Mouse (Mus musculus) T-cell, adult 2 months (primary cell): ENCODE data around the gene Shisa6.

Source experiments
- DNase-seq: peaks from one replicate; pipeline ENCODE4 v3.0.0; 2022; ENCODE audit warnings: low spot score

The Shisa6 gene

DNA sequence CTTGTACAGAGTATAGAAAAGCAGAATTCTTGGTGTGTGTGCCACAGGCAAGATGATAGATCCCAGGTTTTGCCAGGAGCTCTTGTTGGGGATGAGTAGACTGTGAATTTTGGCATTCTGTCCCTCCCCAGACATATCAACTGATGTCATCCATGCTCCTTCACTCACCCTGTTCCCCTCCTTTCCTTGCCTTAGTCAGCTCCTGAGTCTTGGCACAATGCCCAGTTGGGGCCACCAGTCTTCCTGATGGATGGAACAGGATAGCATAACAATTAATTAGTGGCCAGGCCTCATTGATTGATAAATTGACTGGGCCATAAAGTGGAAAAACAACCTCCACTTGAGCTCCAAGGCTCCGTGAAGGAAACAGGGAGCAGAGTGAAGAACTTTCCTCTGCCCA lies 292.9 kb downstream of the Shisa6 start:
- no peak for DNase-seq

DNA sequence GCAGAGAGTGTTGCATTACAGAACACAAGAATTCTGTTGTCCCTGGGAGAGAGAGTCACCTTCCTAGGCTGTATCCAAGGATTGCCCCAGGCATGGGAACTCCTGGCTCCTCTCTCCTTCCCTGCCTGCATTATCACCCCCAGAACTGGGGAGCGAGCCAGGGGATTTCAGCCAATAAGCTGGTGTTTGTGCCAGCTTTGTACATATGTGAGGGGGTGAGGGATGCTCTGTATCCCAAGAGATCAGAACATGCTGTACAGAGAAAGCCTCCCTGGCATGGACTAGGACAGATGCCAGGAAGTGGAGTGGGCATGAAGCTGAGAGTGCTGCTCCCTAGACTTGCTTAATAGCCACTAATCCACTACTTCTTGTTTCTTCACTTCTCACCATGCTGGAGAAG lies 303.6 kb downstream of the Shisa6 start:
- DNase-seq: no peak

DNA sequence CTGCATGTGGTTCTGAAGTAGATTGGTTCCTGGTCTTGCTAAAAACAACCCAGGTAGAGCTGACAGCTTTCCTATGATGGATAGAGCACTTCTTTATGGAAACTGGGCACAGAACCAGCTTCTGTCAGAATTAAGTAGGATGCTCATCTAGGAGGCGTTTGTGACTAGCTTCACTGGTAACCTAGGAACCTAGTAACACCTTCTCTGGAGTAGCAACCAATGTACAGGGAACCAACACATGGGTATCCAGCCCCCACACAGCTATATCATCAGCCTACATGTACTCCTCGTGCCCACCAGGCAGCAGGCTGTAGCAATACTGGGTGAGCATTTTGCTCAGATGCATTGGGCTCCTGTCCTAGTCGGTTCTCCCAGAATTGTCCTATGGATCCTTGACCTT lies 307.3 kb downstream of the Shisa6 start:
- DNase-seq: no peak

DNA sequence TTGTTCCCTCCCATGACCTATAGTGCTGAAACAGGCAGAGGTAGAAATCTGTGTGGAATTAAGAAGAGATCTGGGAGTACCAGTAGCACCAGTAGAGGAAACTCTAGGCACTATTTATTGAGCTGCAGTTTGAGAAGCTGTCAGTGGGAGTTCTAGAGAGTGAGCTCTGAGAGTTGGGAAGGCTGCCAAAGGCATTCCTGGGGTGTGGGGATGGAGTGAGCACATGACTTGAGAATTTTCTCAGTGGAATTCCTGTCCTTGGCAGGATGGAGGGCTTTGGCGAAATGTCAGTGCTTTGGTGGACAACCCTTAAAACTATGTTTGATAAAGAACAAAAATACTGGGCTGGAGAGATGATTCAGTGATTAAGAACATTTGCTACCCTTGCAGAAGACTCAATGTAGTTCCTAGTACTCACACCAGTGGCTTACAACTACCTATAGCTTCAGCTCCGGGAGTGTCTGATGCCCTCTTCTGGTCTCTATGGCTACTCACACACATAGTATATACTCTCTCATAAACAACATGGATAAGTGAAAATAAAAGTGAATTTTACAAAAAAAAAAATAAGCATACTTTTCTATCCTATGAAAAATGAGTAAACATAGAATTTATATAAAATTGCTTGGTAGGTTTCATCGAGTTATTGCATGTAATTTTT lies 337.0 kb downstream of the Shisa6 start:
- no peak for DNase-seq

DNA sequence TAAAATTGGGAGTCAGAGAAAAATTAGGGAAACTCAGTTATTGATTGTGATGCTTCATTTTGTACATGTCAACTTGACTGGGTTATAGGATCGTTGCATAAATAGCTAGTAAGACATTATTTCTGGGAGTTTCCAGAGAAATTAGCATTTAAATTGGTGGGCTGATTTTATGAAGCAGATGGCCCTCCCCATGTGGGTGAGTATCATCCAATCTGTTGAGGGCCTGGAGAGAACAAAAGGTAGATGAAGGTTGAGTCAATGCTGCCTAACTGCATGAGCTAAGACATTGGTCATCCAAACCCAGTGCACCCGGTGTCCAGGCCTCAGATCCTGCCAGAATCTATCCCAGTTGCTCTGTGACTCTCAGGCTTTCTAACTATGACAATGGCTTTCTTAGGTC lies 337.6 kb downstream of the Shisa6 start:
- DNase-seq: no peak

DNA sequence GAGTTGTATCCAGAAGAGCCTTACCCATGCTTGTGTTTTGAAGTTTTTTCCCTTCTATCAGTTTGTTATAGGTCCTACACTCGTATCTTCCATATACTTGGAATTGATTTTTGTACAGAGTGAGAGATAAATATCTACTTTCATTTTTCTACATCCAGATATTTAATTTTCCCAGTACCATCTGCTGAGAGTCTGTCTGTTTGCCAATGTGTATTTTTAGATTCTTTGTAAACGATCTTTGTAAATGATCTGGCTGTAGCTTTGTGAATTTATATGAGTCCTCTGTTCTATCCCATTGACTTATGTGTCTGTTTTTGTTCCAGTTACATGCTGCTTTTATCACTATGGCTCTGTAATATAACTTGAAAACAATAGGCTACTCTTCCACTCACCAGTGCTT lies 348.0 kb downstream of the Shisa6 start:
- DNase-seq: no peak

DNA sequence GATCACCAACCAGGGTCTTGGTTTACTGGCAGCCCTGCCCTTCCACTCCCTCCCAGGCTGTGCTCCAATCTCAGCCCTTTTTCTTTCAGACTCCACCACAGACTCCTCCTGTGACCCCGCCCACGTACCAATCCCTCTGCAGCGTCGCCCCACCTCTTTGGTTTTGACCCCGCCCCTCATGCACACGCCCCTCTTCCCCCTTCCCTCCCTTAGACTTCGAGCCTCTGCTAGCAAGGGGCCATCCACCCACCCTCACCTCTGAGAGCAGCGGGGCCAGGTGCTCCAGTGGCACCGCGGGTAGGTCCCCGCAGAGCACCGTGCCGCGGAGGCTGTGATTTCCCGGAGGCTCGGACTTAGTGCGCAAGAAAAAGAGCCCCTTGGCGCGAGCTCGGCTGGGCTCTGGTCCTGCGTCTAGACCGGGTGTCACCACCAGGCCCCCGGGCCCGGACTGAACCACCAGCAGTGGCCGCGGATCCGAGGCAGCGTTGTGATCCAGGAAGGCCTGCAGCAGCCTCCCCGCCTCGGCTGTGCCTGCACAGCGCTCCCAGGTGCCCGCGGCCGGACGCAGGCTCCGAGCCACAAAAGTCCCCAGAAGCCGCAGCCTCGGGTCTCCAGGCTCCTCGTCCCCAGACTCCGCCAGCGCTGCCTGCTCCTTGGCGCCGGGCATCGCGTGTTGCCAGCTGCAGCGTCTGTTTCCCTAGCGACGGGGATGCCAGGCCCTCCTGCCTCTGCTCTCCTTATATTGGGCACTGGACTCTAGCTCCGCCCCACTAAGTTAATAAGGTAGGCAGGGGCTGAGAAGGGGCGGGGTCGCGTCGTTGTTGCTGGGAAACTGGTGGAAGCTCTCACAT lies 357.7 kb downstream of the Shisa6 start, which contains the start of gene Dnah9:
TSS of gene Dnah9 (minus strand) at position 751 of the 851 bp plus-strand sequence.
- no peak for DNase-seq

DNA sequence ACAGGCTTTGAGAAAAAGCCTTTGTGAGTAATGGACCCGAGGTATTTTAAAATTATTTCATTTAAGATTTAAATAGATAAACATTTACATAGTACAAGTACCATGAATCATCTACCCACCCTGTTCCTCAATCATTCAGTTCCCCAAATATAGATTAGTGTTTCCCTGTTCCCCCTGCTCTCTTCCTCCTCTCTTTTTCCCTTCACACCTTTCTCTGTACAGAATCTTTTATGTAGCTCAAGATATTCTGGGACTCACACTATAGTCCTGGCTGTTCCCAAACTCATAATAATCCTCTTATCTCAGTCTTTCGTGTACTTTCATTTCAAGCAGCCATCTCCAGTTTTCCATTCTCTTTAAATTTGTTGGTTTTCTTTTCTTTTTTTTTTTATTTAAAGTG lies 361.7 kb downstream of the Shisa6 start:
- no peak for DNase-seq
